Mouse (Mus musculus) kidney, embryonic 14.5 days (tissue): Measurements from ENCODE around the gene A730009L09Rik. TPM values are rescaled to one million over a fixed set of nuclear protein-coding genes. Genes with fewer than 3 reads are reported as not detected.

Source experiments
- ATAC-seq: fragments of 200-750 bp; cut with Nextera tagmentation; 2 replicates; pipeline ENCODE4 v1.8.0; 2017; ENCODE audit warnings: moderate number of reproducible peaks, mild to moderate bottlenecking, moderate TSS enrichment, moderate library complexity; ENCODE audit not compliant: low FRiP score, low TSS enrichment
- H3K27ac ChIP-seq: fragments of 300-500 bp; sonication (generic); 2 replicates; pipeline ENCODE4 v1.5.1; 2014; ENCODE audit warnings: low read depth, mild to moderate bottlenecking, low read length, moderate library complexity, mixed read lengths
- H3K27me3 ChIP-seq: fragments of 300-500 bp; sonication (generic); 2 replicates; pipeline ENCODE4 v1.6.1; 2014; ENCODE audit warnings: mild to moderate bottlenecking, low read length; ENCODE audit not compliant: control insufficient read depth, insufficient read depth
- H3K36me3 ChIP-seq: fragments of 300-500 bp; sonication (generic); 2 replicates; pipeline ENCODE4 v1.6.1; 2014; ENCODE audit warnings: low read length, mixed read lengths; ENCODE audit not compliant: control insufficient read depth, insufficient read depth
- H3K4me1 ChIP-seq: fragments of 300-500 bp; sonication (generic); 2 replicates; pipeline ENCODE4 v1.6.1; 2014; ENCODE audit warnings: low read length, mixed read lengths; ENCODE audit not compliant: control insufficient read depth, insufficient read depth
- H3K4me2 ChIP-seq: fragments of 300-500 bp; sonication (generic); replicated peaks from 2 replicates; pipeline ENCODE4 v1.6.1; 2014; ENCODE audit warnings: low read depth, mild to moderate bottlenecking, low read length
- H3K4me3 ChIP-seq: fragments of 300-500 bp; sonication (generic); 2 replicates; pipeline ENCODE4 v1.5.1; 2014; ENCODE audit warnings: mild to moderate bottlenecking, low read length
- H3K9ac ChIP-seq: fragments of 300-500 bp; sonication (generic); 2 replicates; pipeline ENCODE4 v1.6.1; 2014; ENCODE audit warnings: low read depth, mild to moderate bottlenecking, low read length, moderate library complexity
- H3K9me3 ChIP-seq: fragments of 300-500 bp; sonication (generic); 2 replicates; pipeline ENCODE4 v1.6.1; 2016; ENCODE audit warnings: low read length; ENCODE audit not compliant: control insufficient read depth
- WGBS: fragments of 180-500 bp; shearing (Covaris S2); extraction: QIAGEN DNeasy Blood & Tissue Kit; methylation state at CpG from one replicate; pipeline ENCODE4 v1.1.7; 2014; 5-methylcytosine and 5-hydroxymethylcytosine counted together
- polyA plus RNA-seq: library from polyadenylated mRNA; unstranded; fragments of >200 nt; fragmentation: Nextera tagmentation; extraction: Ambion mirVana; gene quantifications from 2 replicates; pipeline ENCODE4 v1.2.1, GENCODE M21; 2014

The A730009L09Rik gene
- polyA plus RNA-seq, 1 experiment from 2014 or later = not detected

DNA sequence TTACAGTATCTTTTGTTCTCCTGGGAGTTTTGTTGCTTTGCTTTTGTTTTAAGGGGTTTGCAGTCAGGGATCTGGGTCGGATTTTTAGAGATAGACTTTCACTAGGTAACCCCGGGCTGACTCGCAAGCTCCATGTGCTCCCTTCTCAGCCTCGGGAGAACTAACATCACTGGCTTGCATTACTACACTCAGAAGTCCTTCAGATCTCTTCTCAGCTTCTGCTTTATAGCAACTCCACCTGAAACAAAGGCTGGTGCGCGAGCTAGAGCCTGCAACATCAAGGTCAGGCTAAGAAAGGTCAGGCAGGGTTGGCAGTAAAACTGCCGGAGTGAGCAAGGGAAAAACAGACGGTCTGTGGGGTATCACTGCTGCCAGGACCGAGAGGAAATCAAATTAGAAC lies 34.2 kb downstream of the A730009L09Rik start:
- Histone ChIP-seq H3K4me2 (peak overlapping the region; percentile 17; the same call in 1 of the 2 replicates), H3K9ac (no peak overlapping the region), H3K4me1 (no peaks in the 10 kb centered on the region), H3K4me3 (no peak overlapping the region), H3K27ac (no peak overlapping the region), H3K36me3 (no peaks in the 10 kb centered on the region), H3K9me3 (no peaks in the 10 kb centered on the region), H3K27me3 (no peaks in the 10 kb centered on the region)
- WGBS = 20% methylated on average over 9 of the region's 9 CpGs
- ATAC-seq = 0 out of 2 replicates have a peak, but pooled peaks have one; percentile 41

GRCm38 (mm10) chr16:84550445-84550844 lies 35.5 kb downstream of the A730009L09Rik start:
- no peak for ATAC-seq
- H3K9ac ChIP-seq = no peak overlapping the region
- no peak overlapping the region for H3K4me2 ChIP-seq
- no peaks in the 10 kb centered on the region for H3K9me3 ChIP-seq
- WGBS = 84% methylated on average over 5 of the region's 5 CpGs
- H3K36me3 ChIP-seq = no peaks in the 10 kb centered on the region
- H3K4me1 ChIP-seq = no peaks in the 10 kb centered on the region
- H3K27me3 ChIP-seq = no peaks in the 10 kb centered on the region
- no peak overlapping the region for H3K4me3 ChIP-seq
- H3K27ac ChIP-seq = no peak overlapping the region

DNA sequence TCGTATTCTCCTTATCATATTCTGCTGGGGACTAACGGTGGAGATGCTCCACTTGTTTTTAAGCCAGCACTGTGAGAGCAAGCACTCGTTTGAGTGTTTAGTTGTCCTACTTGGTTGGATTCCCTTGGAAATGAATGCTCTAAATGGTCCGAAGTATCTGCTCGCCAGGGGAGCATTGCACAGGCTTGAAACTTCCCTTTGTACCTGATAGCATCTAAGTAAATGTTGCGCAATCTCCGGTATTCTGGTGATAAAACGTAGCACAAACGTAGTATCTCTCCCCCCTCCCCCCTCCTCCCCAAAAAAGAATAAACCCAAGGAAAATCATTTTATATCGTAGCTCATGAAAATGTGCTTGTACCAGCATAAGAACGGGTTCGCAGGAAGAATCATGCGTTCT lies 39.1 kb downstream of the A730009L09Rik start:
- no peak for ATAC-seq
- Histone ChIP-seq H3K27me3 (no peaks in the 10 kb centered on the region), H3K9me3 (peaks cover 3% of the 10 kb centered on the region; the same call in 1 of the 2 replicates), H3K4me2 (no peak overlapping the region), H3K9ac (no peak overlapping the region), H3K4me1 (no peaks in the 10 kb centered on the region), H3K4me3 (no peak overlapping the region), H3K27ac (no peak overlapping the region), H3K36me3 (no peaks in the 10 kb centered on the region)
- WGBS = 82% methylated on average over 13 of the region's 13 CpGs

GRCm38 (mm10) chr16:84558113-84558917 lies 43.4 kb downstream of the A730009L09Rik start:
- Histone ChIP-seq H3K9me3 (peaks cover 3% of the 10 kb centered on the region; the same call in 1 of the 2 replicates), H3K4me1 (no peaks in the 10 kb centered on the region), H3K9ac (no peak overlapping the region), H3K27ac (no peak overlapping the region), H3K27me3 (no peaks in the 10 kb centered on the region), H3K4me3 (no peak overlapping the region), H3K4me2 (peak overlapping the region; percentile 27; the same call in 1 of the 2 replicates), H3K36me3 (no peaks in the 10 kb centered on the region)
- WGBS = 54% methylated on average over 20 of the region's 20 CpGs
- no peak for ATAC-seq

- Histone ChIP-seq H3K27me3 (no peaks in the 10 kb centered on the region), H3K4me3 (no peak overlapping the region), H3K4me1 (no peaks in the 10 kb centered on the region), H3K27ac (no peak overlapping the region), H3K9me3 (peaks cover 3% of the 10 kb centered on the region; the same call in 1 of the 2 replicates), H3K36me3 (no peaks in the 10 kb centered on the region), H3K4me2 (no peak overlapping the region), H3K9ac (no peak overlapping the region)
- WGBS = 38% methylated on average over 9 of the region's 9 CpGs
- no peak for ATAC-seq
These were observed 44.8 kb downstream of the A730009L09Rik start for GRCm38 (mm10) chr16:84559569-84560278.

- no peak for ATAC-seq
- no peak overlapping the region for H3K27ac ChIP-seq
- H3K36me3 ChIP-seq = no peaks in the 10 kb centered on the region
- H3K9me3 ChIP-seq = peaks cover 3% of the 10 kb centered on the region; the same call in 1 of the 2 replicates
- no peak overlapping the region for H3K4me2 ChIP-seq
- WGBS = 77% methylated on average over 7 of the region's 7 CpGs
- H3K27me3 ChIP-seq = no peaks in the 10 kb centered on the region
- H3K4me1 ChIP-seq = no peaks in the 10 kb centered on the region
- H3K4me3 ChIP-seq = no peak overlapping the region
- H3K9ac ChIP-seq = no peak overlapping the region
These were observed 45.3 kb downstream of the A730009L09Rik start for GRCm38 (mm10) chr16:84560279-84560602.

Other genes with a start within 250 kb of the A730009L09Rik start
- gene Mrpl39, start 220.6 kb downstream of the A730009L09Rik start, polyA plus RNA-seq = 48.2 and 54.4 TPM in 2 replicates